Comparison of ENCODE assay signal across 17 mouse cellular contexts in the genomic region with DNA sequence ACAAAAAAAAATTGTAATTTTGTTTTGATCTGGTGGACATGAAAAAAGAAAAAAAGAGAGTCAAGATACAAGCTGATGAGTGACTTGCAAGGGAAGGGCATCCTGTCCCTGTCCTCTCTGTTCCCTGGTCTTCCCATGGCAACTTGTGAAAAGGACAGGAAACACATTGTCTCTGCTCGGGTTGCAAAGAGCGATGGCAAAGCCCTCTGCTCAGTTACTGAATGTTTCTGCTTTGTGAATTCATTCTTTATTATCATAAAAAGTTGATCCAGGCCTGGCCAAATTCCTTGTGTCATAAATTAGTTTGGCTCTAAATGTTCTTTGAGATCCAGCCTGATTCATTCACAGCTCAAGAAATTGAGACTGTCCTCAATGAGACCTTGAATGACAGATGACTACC. TPM values are rescaled to one million over a fixed set of nuclear protein-coding genes. Genes with fewer than 3 reads are reported as not detected.
DNase-seq lines count a peak whose midpoint lies in the region; ATAC-seq lines count a peak whose summit lies in the region.
"Had no signal": no experiment of that assay in that cellular context is flagged by ENCODE, and none has a peak within 500 bp of the region (broad histone marks: within the 10 kb centered on the region; RNA-seq: fewer than 3 reads in every experiment).

No protein-coding gene starts in this region.

- 45% methylated on average over 2 of the region's 2 CpGs for WGBS in kidney, embryonic 14.5 days

- peak; percentile 24 for DNase-seq in embryo, embryonic 10 days (ENCODE audit: low spot score)
- DNase-seq in embryo, embryonic 9.5 days (ENCODE audit: extremely low spot score) = no peak
- no peak for DNase-seq in kidney, adult 8-10 months
- peak; percentile 23 for DNase-seq in naive thymus-derived CD4-positive, alpha-beta T cell, adult 2 months (ENCODE audit: low read depth)
- no peak for DNase-seq in right cerebral cortex, postnatal 36 days (ENCODE audit: low spot score in 2 of 2)
- DNase-seq: cerebellum, adult 11 months; gastrocnemius, postnatal 14 days; layer of hippocampus, adult 9-11 months; spleen, adult 18-20 months had no signal

- H3K27ac ChIP-seq in kidney, embryonic 14.5 days (ENCODE audit: low read depth, low read length) = peak overlapping the region; percentile 20; the same call in 1 of the 2 replicates
- H3K27ac ChIP-seq: hindbrain, embryonic 13.5 days; limb, embryonic 13.5 days; midbrain, embryonic 12.5 days had no signal

- no peaks in the 10 kb centered on the region for H3K9me3 ChIP-seq in kidney, embryonic 14.5 days (ENCODE audit: control insufficient read depth, low read length)
- H3K9me3 ChIP-seq in megakaryocyte, embryonic 14.5 days = no peaks in the 10 kb centered on the region
- H3K9me3 ChIP-seq: heart, embryonic 12.5 days; hindbrain, embryonic 13.5 days; limb, embryonic 13.5 days; liver, embryonic 15.5 days; midbrain, embryonic 12.5 days had no signal

- H3K4me3 ChIP-seq in kidney, embryonic 14.5 days (ENCODE audit: low read length) = no peak overlapping the region
- peak overlapping the region; percentile 73 for H3K4me3 ChIP-seq in megakaryocyte, embryonic 14.5 days (replicated peaks)

- no peak overlapping the region for H3K4me2 ChIP-seq in kidney, embryonic 14.5 days (replicated peaks; ENCODE audit: low read depth, low read length)

- peaks cover 15% of the 10 kb centered on the region for H3K4me1 ChIP-seq in kidney, embryonic 14.5 days (ENCODE audit: control insufficient read depth, insufficient read depth, low read length)
- H3K4me1 ChIP-seq in megakaryocyte, embryonic 14.5 days = peaks cover 50% of the 10 kb centered on the region

- ATAC-seq in kidney, embryonic 14.5 days (ENCODE audit: low FRiP score, low TSS enrichment) = no peak
- no peak for ATAC-seq in megakaryocyte, adult 5-6 weeks (ENCODE audit: poor library complexity, severe bottlenecking)

- no peaks in the 10 kb centered on the region for H3K27me3 ChIP-seq in kidney, embryonic 14.5 days (ENCODE audit: control insufficient read depth, insufficient read depth, low read length)
- H3K27me3 ChIP-seq in megakaryocyte, embryonic 14.5 days (replicated peaks) = no peaks in the 10 kb centered on the region
- H3K27me3 ChIP-seq: heart, embryonic 12.5 days; hindbrain, embryonic 13.5 days; limb, embryonic 13.5 days; liver, embryonic 15.5 days; midbrain, embryonic 12.5 days had no signal

- H3K9ac ChIP-seq in kidney, embryonic 14.5 days (ENCODE audit: low read depth, low read length) = no peak overlapping the region
- H3K9ac ChIP-seq: midbrain, embryonic 12.5 days had no signal

- H3K36me3 ChIP-seq in kidney, embryonic 14.5 days (ENCODE audit: control insufficient read depth, insufficient read depth, low read length) = no peaks in the 10 kb centered on the region
- H3K36me3 ChIP-seq in megakaryocyte, embryonic 14.5 days (replicated peaks; ENCODE audit: low read length) = peaks cover 13% of the 10 kb centered on the region
- H3K36me3 ChIP-seq: heart, embryonic 12.5 days; hindbrain, embryonic 13.5 days; limb, embryonic 13.5 days; liver, embryonic 15.5 days; midbrain, embryonic 12.5 days had no signal

RNA-seq across cellular contexts. Expression of a gene that starts 0.8 kb away (rescaled TPM):
- 6.1 and 8.6 TPM in 2 replicates for polyA plus RNA-seq in kidney, embryonic 14.5 days (2014; fragmentation: Nextera tagmentation; extraction: Ambion mirVana)
- 1.3 and 1.9 TPM in 2 replicates for polyA plus RNA-seq in megakaryocyte, embryonic 14.5 days (2012; ENCODE audit: insufficient read depth, low replicate concordance)
- total RNA-seq in megakaryocyte, adult 5-6 weeks (2015) = 26.5 and 33.7 TPM in 2 replicates
- 45.5 and 58.7 TPM in 2 replicates for total RNA-seq in megakaryocyte, adult 5-6 weeks (2017)

Comparison
In these comparisons a context has a peak if more than half of its experiments do, and no peak if none do; other contexts are left out.
1. DNase-seq: peak in embryo, embryonic 10 days (single experiment) and naive thymus-derived CD4-positive, alpha-beta T cell, adult 2 months (single experiment); none in embryo, embryonic 9.5 days (single experiment), kidney, adult 8-10 months (0 of 2) and right cerebral cortex, postnatal 36 days (0 of 2).